Mouse (Mus musculus): ENCODE data around the gene Atp5g1.

Atp5g1 gene

DNA sequence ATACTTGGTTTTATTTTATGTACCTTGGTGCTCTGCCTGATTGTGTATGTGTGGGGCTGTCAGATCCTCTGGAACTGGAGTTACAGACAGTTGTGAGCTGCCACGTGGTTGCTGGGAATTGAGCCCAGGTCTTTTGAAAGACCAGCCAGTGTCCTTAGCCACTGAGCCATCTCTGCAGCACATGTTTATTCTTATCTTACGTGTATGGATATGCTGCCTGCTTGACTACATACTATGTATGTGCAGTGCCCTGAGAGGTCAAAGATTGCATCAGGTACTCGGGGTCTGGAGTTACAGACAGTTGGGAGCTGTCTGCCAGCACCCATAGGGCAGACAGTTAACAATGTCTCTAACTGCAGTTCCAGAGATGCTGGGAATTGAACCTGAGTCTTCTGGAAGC lies 7.2 kb upstream of the Atp5g1 start:
- ChIA-PET POLR2A (interaction anchor here in 2 of 4 experiments (0.6 to 1.2 kb wide), 3 partner anchors 9 to 68 kb away, joined by 3 to 6 read pairs (median 3); no protein-coding TSS in a partner anchor), CTCF (no interaction called here)

DNA sequence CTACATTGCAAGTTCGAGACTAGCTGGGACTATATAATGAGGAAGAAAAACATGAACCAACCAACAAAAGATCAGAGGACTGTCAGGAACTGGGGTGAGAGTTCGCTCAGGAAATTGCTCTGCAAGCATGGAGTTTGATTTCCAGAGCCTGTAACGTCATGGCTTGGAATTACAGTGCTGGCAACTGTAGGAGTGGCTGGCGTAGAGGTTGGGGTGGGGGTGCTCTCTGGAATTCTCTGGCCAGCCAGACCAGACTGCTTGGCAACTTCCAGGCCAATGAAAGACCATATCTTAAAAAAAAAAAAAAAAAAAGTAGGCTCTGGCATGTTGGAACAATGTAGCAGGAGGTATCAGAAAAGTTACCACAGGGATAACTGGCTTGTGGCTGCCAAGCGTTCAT lies 5.3 kb upstream of the Atp5g1 start:
- POLR2A ChIA-PET, result interaction anchor here in 1 of 4 experiments (0.7 kb wide), 1 partner anchor 36 kb away, joined by 5 read pairs; no protein-coding TSS in a partner anchor
- CTCF ChIA-PET, result no interaction called here

DNA sequence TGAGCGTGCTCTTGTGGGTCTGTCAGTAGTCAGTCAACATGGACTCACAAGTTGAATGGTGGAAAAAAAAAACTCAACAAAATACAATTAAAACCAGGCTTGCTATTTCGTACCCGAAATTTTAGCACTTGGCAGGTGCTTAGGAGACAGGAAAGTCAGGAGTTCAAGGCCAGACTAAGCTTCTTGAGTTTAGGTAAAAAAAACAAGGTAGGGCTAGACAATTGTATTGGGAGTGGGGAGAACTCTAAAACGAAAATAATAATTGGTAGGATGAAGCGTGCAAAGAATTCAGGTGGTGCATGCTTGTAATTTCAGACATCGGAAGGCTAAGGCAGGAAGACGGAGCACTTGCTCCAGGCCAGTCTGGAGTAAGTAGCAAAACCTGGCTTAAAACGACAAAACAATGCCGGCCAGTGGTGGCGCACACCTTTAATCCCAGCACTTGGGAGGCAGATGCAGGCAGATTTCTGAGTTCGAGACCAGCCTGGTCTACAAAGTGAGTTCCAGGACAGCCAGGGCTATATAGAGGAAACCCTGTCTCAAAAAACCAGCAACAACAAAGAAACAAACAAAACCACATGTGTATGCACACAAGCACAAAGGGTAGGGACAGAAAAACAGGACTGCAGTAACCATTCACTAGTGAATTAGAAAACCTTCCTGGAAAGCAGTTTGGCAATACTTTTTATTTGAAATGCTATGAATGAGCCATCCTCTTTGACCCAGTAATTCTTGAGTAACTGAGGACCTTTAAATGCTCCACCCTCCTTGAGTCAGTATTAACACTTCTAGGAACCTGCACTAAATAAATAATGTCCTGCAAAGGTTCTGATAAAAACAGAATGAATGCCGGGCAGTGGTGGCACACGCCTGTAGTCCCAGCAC lies 993 bp upstream of the Atp5g1 start:
- ChIA-PET CTCF (interaction anchor here (0.6 to 2.9 kb wide), 17 partner anchors 10 to 298 kb away, joined by 3 to 25 read pairs (median 3); partner anchors contain the start of genes Snf8 (in 1 of the 4), Ttll6 (in 1 of the 4) and Ube2z (in 1 of the 4)), POLR2A (interaction anchor here (0.6 to 4.3 kb wide), 69 partner anchors 8 to 767 kb away, joined by 3 to 121 read pairs (median 4); partner anchors contain the start of genes Ube2z (in 4 of the 4), Snf8 (in 2 of the 4), B4galnt2 (in 1 of the 4) and Calcoco2 (in 1 of the 4))

DNA sequence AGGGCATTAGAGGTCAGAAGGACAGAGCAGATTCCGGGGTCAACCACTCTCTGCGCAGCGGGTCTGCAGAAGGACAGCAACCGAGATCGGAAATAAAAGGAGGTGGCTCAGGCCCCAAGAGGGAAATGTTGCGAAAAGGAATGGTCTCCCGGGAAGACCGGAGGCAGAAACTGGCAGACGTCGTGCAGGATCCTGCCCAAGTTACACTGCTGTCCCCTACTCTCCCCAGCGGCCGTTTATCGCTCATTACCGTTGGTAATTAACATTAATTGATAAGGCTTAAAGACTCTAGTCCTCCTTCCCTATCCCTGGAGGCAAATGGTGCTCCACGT lies 327 bp downstream of the Atp5g1 start:
- POLR2A ChIA-PET, result interaction anchor here (0.5 to 4.3 kb wide), 100 partner anchors 9 to 765 kb away, joined by 3 to 121 read pairs (median 4); partner anchors contain the start of genes Ube2z (in 4 of the 4), Snf8 (in 3 of the 4), Igf2bp1 (in 2 of the 4) and B4galnt2 (in 1 of the 4)

DNA sequence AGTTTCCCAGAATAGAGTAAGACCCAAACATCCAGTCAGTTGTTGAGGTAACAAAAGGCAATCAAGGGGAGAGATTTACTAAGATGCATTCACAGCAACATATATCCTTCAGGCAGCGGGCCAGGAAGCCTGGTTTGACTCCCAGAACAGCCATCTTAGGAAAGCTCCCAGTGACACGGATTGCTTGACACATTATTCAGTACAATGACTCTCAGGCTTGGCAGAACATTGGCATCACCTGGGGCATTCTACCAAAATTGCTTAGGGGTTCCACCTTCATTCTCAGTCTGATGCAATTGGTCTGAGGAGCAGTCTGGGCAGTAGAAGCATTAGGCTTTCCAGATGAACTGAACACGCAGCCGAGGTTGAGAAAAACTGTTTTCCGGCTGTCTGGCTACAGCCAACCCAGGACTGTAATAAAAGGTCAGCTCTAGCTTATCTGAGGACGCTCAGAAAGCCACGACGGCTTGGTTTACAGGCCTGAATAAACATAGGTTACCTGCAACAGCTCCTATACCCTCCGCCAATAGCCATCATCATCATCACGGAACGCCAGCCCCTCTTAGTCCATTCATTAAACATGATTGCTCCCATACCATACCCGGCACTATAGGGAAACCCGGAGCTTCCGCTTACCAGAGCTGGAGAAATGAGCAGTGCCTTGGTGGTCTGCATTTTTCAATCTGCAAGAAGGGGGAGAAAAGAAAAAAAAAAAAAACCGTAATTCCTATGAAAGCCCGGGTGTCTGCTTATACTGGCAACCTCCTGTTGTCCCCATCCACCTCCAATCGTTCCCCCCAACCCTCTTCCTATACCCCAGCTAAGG lies 906 bp downstream of the Atp5g1 start:
- CTCF ChIA-PET, result interaction anchor here in 3 of 4 experiments (0.5 to 2.9 kb wide), 11 partner anchors 10 to 653 kb away, joined by 3 to 25 read pairs (median 4); partner anchors contain the start of genes Snf8 (in 1 of the 3) and Ube2z (in 1 of the 3)
- POLR2A ChIA-PET, result interaction anchor here in 3 of 4 experiments (0.6 to 4.3 kb wide), 44 partner anchors 8 to 765 kb away, joined by 3 to 121 read pairs (median 4); partner anchors contain the start of genes Ube2z (in 3 of the 3), Snf8 (in 2 of the 3), Kat7 (in 1 of the 3) and Slc35b1 (in 1 of the 3)

More for the DNA sequence above, 327 bp downstream of the Atp5g1 start:
- CTCF ChIA-PET, result interaction anchor here (0.5 to 2.9 kb wide), 22 partner anchors 10 to 682 kb away, joined by 3 to 25 read pairs (median 4); partner anchors contain the start of genes Snf8 (in 2 of the 4), Ttll6 (in 1 of the 4) and Ube2z (in 1 of the 4)

DNA sequence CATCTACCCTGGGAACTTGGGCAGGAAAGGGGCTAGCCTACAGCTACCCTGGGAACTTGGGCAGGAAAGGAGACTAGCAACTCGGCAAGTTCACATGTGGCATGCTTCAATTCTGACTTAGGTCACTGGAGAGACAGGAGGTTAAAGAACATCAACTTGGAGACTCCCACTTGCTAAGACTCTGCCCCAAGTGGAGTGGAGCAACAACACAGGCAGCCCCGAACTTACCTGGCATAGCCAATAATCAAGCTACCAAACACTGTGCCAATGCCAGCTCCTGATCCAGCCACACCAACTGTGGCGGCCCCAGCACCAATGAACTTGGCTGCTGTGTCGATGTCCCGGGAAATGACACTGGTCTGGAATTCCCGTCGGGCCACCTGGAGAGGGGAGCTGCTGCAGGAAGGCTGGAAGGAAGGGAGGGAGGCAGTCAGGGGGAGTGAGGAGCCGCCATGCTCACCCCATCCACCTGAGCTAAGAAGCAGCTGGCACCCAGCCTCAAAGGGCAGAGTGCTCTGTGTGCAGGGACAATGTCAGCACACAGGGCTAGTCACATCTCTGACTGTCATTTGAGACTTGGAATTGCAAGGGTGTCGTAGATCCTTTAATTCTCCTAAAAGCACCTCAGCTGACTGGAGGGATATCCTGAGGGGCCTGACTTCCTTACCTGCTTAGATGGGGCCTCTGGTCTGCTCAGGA lies 2.0 kb downstream of the Atp5g1 start:
- POLR2A ChIA-PET, result interaction anchor here in 3 of 4 experiments (0.8 to 4.3 kb wide), 8 partner anchors 9 to 67 kb away, joined by 3 to 121 read pairs (median 6); partner anchors contain the start of genes Ube2z (in 2 of the 3) and Snf8 (in 1 of the 3)

DNA sequence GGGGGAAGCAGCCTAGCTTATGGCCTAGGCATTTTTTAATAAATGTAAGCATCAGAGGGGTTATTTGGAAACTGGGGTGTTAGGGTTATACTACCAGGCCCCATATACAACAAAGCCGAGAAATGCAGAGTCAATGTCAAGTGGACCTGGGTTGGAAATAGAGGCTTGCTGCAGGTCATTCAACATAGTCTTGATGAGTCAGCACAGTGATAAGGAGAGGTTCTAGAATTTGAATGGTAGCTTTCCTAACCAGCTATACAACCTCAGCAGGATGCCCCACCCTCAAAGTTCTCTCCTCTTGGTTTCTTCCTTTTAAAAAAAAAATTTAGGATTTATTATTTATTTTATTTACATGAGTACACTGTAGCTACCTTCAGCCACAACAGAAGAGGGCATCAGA lies 4.5 kb downstream of the Atp5g1 start:
- ChIA-PET CTCF (interaction anchor here in 2 of 4 experiments (0.5 to 0.9 kb wide), 2 partner anchors 72 to 292 kb away, joined by 3 read pairs; no protein-coding TSS in a partner anchor), POLR2A (interaction anchor here in 2 of 4 experiments (0.8 to 2.1 kb wide), 4 partner anchors 16 to 36 kb away, joined by 3 to 8 read pairs (median 4); partner anchors contain the start of gene Snf8 (in 1 of the 2))

More for the DNA sequence above, 2.0 kb downstream of the Atp5g1 start:
- CTCF ChIA-PET, result interaction anchor here in 3 of 4 experiments (0.5 to 2.9 kb wide), 4 partner anchors 9 to 188 kb away, joined by 3 to 25 read pairs (median 4); partner anchors contain the start of gene Ube2z (in 1 of the 3)

DNA sequence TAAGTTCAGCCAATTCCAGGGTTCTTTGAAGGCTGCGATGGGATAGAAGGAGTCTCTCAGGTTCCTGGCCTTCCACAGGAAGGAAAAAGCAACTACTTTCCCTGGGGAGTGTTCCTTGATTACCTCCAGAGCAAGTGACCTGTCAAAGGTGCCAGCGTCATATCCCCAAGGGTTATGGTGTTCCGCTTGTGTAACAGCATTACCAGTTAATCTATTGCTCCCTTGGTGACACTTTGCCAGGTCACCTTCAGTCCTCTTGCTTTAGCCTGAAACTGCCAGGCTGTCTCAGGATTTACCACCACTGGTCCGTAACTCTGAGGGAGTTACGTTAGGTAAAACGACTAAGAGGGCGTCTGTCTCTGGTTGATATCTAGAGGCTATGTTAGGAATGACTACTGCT lies 5.1 kb downstream of the Atp5g1 start:
- CTCF ChIA-PET, result interaction anchor here in 1 of 4 experiments (0.8 kb wide), 1 partner anchor 341 kb away, joined by 4 read pairs; no protein-coding TSS in a partner anchor
- POLR2A ChIA-PET, result interaction anchor here in 1 of 4 experiments (1.0 to 2.1 kb wide), 3 partner anchors 17 to 20 kb away, joined by 4 to 8 read pairs (median 6); no protein-coding TSS in a partner anchor

DNA sequence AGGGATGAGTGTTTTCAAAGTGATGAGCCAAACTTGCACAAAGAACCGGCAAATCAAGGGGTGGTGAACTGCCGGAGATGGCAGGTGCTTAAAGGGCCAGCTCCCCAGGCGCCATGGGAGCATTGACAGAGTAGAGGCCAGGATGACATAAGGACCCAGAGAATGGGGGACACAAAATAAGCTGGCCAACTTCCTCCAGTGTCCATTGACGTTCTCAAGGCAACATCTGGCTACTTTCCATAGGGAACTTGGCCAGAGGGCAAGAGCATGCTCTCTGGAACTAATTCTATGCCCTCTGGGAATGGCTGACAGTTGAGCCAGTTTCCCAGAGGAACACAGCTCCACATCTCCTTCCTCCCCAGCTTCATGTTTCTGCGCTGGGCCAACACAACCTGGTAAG lies 7.2 kb downstream of the Atp5g1 start:
- ChIA-PET POLR2A (interaction anchor here in 2 of 4 experiments (1.1 to 2.0 kb wide), 7 partner anchors 18 to 87 kb away, joined by 3 to 6 read pairs (median 4); partner anchors contain the start of genes Snf8 (in 2 of the 2) and Ttll6 (in 1 of the 2)), CTCF (interaction anchor here in 2 of 4 experiments (0.5 to 3.1 kb wide), 3 partner anchors 62 to 119 kb away, joined by 3 to 9 read pairs (median 5); partner anchors contain the start of gene Igf2bp1 (in 1 of the 2))

DNA sequence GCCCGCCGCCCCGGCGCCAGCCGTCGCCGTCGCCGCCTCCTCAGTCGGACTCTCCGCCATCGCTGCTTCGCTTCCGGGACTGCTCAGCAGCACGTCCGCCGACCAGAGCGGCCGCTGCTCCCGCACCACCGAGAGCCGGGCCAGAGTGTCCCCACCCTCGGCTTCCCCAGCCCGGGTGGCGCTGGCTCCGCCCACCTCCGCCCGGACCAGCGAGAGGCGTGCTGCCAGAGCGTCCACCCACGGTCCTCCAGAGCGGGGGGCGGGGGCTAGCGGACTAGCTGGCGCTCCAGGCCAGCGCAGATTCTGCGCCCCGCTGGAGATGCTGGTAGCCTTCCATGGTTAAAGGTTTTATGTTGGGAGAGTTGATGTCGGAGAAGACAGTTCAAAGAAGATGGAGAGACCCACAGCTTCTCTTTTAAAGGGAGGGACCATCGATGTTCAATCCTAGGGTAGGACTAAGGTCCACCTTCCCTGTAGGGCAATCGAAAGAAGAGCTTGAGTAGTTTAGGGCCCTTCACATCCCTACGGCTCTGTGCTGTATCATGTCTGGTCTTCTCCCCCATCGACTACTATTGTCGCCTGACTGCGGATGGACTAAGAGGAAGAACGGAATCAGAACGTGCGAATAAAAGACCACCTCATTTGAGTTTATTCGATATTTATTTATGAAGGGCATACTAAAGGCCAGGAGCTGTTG lies 10.1 kb downstream of the Atp5g1 start, which contains the start of gene Ube2z:
Gene Ube2z (minus strand): TSS at position 174 of the 697 bp plus-strand sequence.
- CTCF ChIA-PET, result interaction anchor here (0.5 to 3.5 kb wide), 10 partner anchors 9 to 170 kb away, joined by 3 to 25 read pairs (median 3); partner anchors contain the start of gene Atp5g1 (in 1 of the 4)
- POLR2A ChIA-PET, result interaction anchor here (0.6 to 6.5 kb wide), 42 partner anchors 9 to 240 kb away, joined by 3 to 121 read pairs (median 4); partner anchors contain the start of genes Atp5g1 (in 4 of the 4), Snf8 (in 3 of the 4) and Igf2bp1 (in 1 of the 4)

DNA sequence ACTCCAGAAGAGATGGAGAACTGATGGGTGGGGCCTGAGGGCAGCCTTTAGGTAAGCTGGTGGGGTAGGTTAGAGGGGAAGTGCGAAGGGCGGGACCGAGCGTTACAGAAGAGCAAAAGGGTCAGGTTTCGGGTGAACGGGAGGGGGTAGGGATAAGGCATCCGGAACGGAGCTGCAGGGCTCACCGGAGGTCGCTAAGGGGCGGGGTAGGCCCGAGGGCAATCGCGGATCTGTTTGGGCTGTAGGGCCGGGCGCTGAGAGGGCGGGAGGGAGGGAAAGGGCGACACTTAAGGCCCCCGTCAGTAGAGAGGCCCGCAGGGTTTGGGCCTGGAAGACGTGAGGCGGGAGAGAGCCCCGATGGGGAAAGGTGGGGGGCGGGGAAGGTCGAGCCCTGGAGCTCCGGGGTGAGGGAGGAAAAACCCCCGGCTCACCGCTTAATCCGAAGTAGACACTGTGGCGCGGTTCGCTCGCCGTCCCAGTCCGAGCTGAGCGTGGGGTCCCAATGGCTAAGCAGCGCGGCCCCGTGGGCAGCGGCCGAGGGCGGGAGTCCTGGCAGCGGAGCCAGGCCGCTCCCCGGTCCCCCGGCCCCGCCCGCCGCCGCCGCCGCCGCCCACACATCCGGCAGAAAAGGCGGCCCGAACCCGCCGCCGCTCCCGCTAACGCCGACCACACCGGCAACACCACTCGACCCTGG lies 10.8 kb downstream of the Atp5g1 start:
- CTCF ChIA-PET, result interaction anchor here (0.5 to 3.5 kb wide), 12 partner anchors 9 to 1199 kb away, joined by 3 to 25 read pairs (median 3); partner anchors contain the start of genes Atp5g1 (in 1 of the 4) and Snf8 (in 1 of the 4)
- POLR2A ChIA-PET, result interaction anchor here (0.5 to 6.5 kb wide), 36 partner anchors 10 to 240 kb away, joined by 3 to 121 read pairs (median 4); partner anchors contain the start of genes Atp5g1 (in 4 of the 4), Snf8 (in 2 of the 4) and Igf2bp1 (in 1 of the 4)

DNA sequence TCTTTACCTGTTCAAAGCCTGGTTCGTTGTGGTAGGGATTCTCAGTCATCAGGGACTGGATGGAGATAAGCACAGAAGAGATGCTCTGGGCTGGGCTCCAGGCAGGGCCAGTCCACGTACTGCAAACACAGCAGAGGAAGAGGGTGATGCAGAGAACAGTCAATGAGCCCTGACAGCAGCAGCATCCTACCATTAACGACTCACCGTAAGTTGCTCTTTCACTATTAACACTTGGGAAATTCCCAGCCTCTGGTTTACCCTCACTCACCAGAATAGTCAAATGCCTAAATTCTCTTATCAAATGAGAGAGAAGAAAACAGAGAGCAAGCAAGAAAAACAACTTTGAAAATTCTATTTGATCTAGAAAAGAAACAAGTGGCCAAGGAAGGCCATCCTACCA lies 17.2 kb downstream of the Atp5g1 start:
- ChIA-PET POLR2A (interaction anchor here in 2 of 4 experiments (0.6 to 5.6 kb wide), 8 partner anchors 9 to 29 kb away, joined by 3 to 45 read pairs (median 5); partner anchors contain the start of genes Snf8 (in 2 of the 2) and Atp5g1 (in 1 of the 2)), CTCF (no interaction called here)

DNA sequence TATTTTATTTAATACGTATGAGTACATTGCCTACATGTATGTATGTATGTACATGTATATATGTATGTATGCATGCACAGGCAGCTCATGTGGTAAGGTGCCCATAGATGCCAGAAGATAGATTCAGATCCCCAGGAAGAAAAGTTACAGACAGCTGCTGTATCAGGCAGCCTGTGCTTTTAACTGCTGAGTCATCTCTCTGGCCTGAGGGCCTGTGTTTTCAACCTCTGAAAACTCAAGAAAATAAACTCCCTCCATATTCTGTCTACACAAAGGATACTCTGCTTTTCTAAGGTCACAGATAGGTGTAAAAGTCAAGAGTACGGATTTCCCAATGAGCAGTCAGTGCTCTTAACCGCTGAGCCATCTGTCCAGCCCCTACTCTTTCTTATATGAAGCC lies 24.6 kb downstream of the Atp5g1 start:
- ChIA-PET POLR2A (interaction anchor here in 2 of 4 experiments (0.7 to 6.7 kb wide), 13 partner anchors 7 to 127 kb away, joined by 3 to 45 read pairs (median 5); partner anchors contain the start of genes Snf8 (in 2 of the 2) and Ube2z (in 1 of the 2)), CTCF (interaction anchor here in 1 of 4 experiments (1.1 kb wide), 2 partner anchors 11 to 15 kb away, joined by 3 read pairs; no protein-coding TSS in a partner anchor)

DNA sequence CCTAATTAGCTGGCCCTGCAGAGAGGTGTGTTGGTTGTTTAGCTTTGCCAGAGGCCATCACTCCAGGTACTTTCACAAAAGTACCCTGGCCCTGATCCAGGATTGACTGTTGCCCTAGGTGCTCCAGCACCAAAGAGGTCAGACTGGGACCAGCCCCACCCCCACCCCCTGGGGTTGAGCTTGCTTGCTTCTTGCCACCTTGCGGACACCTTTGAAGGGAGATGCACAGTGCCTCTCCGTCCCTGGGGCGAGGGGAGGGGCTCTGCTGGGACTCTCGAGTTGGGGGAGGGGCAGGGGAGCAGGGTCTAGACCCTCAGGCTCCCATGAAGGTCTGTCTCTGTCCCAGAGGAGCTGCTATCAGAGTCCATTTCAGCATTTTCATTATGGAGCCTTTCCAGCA lies 25.5 kb downstream of the Atp5g1 start:
- ChIA-PET CTCF (interaction anchor here (0.6 to 1.1 kb wide), 6 partner anchors 10 to 299 kb away, joined by 3 to 4 read pairs (median 3); partner anchors contain the start of gene Ube2z (in 1 of the 4)), POLR2A (interaction anchor here (0.5 to 6.7 kb wide), 25 partner anchors 8 to 518 kb away, joined by 3 to 45 read pairs (median 4); partner anchors contain the start of genes Snf8 (in 3 of the 4), Atp5g1 (in 2 of the 4) and Ube2z (in 2 of the 4))

Data from embryonic stem cell, embryonic (primary cell).